Mouse (Mus musculus): Measurements from ENCODE around the gene Tpmt. TPM values are rescaled to one million over a fixed set of nuclear protein-coding genes. Genes with fewer than 3 reads are reported as not detected.

Gene Tpmt
- total RNA-seq, 1 experiment from 2014 or later: 13.8 TPM

- no peak for DNase-seq
Observed at GRCm38 (mm10) chr13:46975930-46976329, 68.6 kb downstream of the Tpmt start.

GRCm38 (mm10) chr13:46975031-46975551, 69.4 kb downstream of the Tpmt start:
- no peak for DNase-seq

Other genes starting within 250 kb of the Tpmt start
- gene Kif13a, start 114.9 kb downstream of the Tpmt start, total RNA-seq (2021): 27.4 and 32.3 TPM in 2 replicates
- 3.3 and 4.0 TPM in 2 replicates for gene Nhlrc1, start 29.9 kb downstream of the Tpmt start, total RNA-seq (2021)
- gene Kdm1b, start 1.2 kb downstream of the Tpmt start, total RNA-seq (2021): 8.9 and 9.3 TPM in 2 replicates
- gene Dek, start 61.5 kb upstream of the Tpmt start, total RNA-seq (2021): 99.4 and 99.5 TPM in 2 replicates
- gene Rnf144b, start 77.9 kb upstream of the Tpmt start, total RNA-seq (2021): 8.9 and 11.7 TPM in 2 replicates

Data from adrenal gland, postnatal 14 days (tissue).